Mouse (Mus musculus) frontal cortex, adult 2 months (tissue): ENCODE data around the gene Pabpn1l. TPM values are rescaled to one million over a fixed set of nuclear protein-coding genes. Genes with fewer than 3 reads are reported as not detected.
A peak's percentile ranks its signal among the peaks of the same experiment; 100 is the strongest.
"Not testable (repeated sequence)": the region's sequence is repeated elsewhere in the genome, so short reads cannot be mapped to it uniquely, and the experiment has no call there.

Source experiments
- DNase-seq, 2 experiments: peaks; one replicate each; pipeline ENCODE4 v3.0.0; 2022; ENCODE audit warnings: low spot score in 1 of 2; ENCODE audit errors: extremely low spot score in 1 of 2
- polyA plus RNA-seq: library from polyadenylated mRNA; depleted of rRNA; stranded (reverse); fragments of >200 nt; gene quantifications from 2 replicates; pipeline ENCODE4 v1.2.3, GENCODE M21; 2012; rRNA removed

The Pabpn1l gene
- polyA plus RNA-seq, 1 experiment = not detected

GRCm38 (mm10) chr8:122579196-122579595 lies 43.3 kb downstream of the Pabpn1l start:
- no peak for DNase-seq

DNA sequence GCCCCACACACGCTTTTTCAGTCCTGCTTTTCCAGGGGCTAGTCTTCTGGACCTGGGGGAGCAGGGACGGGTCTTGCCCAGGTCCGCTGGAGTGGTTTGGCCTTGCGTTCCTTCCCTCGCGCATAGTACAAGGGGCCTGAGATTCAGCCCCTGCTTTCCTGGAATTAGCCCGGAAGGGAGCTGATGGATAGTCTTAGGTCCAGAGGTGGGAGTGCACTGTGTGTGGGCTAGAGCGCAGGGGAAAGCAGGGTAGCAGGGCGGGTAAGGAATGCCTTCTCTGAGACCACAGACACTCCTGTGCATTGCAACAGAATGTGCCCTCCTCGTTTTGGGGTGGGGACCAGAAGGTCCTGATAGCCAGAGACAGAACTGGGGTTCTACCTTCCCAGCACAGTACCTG lies 45.4 kb downstream of the Pabpn1l start:
- DNase-seq = no peak

- peak; percentile 90 to 94 for DNase-seq
Measured at GRCm38 (mm10) chr8:122576648-122577022, 45.9 kb downstream of the Pabpn1l start, which contains the start of gene Aprt. Aprt (minus strand) TSS chr8:122576909.

DNA sequence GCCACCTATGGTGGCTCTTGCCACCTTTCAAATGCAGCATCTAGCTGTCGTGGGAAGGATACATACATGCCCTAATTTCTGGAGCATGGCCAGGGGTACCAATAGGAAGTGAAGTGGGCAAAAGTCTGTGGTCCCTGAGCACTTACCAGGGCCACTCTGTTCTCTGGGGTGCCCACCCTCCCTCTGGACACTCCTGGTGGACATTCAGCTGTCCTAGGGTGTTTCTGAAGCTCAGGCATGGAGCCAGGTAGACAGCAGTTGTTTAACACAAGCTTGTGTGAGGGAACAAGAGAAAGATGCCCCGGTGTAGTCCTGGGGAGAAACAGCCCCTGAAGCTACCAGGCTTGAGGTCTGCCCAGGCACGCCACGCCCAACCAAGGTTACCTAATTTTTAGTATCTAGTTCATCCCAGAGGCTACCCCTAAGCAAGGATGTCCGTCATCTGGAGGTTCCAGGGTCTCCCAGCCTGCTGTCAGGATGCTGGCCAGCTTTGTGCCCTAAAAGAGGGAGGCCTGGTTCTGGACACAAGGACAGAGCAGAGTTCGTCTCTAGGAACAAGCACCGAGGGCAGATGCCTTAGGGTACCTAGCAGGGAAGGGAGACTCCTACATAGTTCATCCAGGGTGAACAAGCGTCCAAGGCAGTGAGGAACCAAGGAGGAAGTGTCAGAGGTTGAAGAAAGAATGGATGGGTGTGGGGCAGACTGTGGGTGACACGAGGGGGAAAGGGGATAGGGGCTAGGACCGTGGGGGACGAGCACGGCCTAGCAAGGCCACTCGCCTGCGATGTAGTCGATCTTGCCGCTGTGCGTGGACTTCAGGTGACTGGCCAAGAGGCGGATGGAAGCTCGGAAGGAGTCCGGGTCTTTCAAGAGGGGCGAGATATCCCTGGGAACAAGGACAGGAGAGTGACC lies 46.5 kb downstream of the Pabpn1l start:
- peak in 1 of 2 experiments; percentile 28 for DNase-seq

GRCm38 (mm10) chr8:122575286-122575685 lies 47.3 kb downstream of the Pabpn1l start:
- no peak for DNase-seq

DNA sequence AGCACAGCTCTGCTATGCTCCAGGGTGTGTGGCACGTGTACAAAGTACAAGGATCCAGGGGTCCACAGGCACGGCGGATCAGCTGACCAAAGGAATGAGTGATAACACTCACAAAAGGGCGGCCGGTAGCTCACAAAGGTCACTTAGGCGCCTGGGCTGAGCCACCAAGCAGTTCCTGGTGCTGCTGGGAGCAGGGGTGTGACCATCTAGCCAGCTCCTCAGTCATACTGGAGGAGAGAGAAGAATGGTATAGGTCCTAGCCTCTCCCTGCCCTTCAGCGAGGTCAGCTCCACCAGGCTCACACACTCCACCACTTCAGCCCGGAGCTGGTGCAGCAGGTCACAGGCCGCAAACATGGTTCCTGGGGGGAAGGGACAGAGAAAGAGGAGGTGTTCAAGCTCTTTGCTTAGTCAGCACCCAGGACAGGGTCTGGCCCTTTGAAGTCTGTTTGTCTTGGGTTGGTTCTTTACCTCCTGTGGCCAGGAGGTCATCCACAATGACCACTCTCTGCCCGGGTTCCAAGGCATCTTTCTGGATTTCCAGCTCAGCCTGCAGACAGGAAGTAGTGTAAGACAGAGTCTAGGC lies 47.8 kb downstream of the Pabpn1l start:
- DNase-seq = no peak

DNA sequence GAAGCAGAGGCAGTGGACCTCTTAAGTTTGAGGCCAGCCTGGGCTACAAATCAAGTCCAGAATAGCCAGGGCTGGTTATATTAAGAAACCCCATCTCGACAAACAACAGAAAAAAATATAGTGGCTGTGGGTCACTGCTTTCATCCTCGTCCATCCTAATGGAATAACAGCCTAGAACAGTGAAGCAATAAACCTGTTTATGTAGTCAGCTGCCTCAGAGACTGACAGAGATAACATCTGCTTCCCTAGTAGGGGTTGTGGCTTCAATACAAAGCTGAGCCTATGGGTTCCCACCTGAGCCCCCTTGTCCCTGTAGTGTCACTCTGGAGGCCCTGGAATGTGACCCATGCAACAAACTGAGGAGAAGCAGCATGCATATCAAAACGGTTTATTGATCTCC lies 48.3 kb downstream of the Pabpn1l start:
- no peak for DNase-seq

- DNase-seq = no peak
Measured at GRCm38 (mm10) chr8:122573577-122573976, 49.0 kb downstream of the Pabpn1l start.

DNA sequence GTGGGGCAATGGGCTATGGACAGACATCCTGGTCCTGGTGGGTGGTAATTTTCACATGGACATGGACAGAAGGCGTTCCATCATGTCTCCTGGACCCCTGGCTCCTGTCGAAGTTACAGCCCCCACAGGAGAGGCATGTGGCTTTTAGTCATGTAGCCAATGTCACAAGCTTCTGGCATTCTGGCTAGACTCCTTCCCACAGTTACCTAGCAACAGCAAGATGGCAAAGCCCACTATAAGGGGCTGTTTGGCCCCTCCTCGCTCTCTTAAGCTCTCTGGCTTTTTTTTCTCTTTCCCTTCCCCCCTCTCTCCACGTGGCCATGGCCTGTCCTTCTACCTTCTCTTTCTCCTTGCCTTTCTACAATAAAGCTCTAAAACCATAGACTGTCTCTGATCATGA lies 49.4 kb downstream of the Pabpn1l start:
- DNase-seq = not testable (repeated sequence)

GRCm38 (mm10) chr8:122572751-122573150 lies 49.8 kb downstream of the Pabpn1l start:
- DNase-seq = no peak

- no peak for DNase-seq
Measured at GRCm38 (mm10) chr8:122571750-122572267, 50.7 kb downstream of the Pabpn1l start.

DNA sequence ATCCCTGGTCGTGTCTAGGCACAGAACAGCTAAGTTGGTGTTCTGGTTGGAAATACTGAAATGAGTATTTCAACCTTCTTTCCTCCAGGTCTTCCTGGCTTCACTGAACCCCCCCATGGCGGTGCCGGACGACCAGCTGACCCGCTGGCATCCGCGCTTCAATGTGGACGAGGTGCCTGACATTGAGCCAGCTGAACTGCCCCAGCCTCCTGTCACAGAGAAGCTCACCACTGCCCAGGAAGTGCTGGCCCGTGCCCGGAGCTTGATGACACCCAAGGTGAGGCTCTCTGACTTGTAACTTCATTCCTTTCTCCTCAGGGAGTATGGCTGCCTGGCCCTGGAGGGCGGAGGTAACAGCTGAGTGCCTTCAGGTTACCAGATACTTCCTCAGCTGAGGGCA lies 51.4 kb downstream of the Pabpn1l start:
- DNase-seq = no peak

DNA sequence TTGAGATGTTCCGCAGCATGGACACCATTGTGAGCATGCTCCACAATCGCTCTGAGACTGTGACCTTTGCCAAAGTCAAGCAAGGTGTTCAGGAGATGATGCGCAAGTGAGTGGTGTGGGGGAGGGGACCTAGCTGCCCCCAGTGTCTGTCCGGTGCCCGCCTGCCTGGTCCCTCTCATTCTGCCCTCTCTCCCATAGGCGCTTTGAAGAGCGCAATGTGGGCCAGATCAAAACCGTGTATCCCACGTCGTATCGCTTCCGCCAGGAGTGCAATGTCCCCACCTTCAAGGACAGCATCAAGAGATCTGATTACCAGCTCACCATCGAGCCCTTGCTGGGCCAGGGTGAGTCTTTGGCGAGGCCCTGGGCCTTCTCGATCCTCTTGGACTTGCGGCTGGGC lies 52.5 kb downstream of the Pabpn1l start:
- DNase-seq = no peak

Other genes starting within 250 kb of the Pabpn1l start
- gene Zc3h18, start 246.1 kb downstream of the Pabpn1l start, polyA plus RNA-seq = 35.1 and 36.1 TPM in 2 replicates
- gene Il17c, start 200.7 kb downstream of the Pabpn1l start, polyA plus RNA-seq = 0.46 and 1.0 TPM in 2 replicates
- gene Cyba, start 189.8 kb downstream of the Pabpn1l start, polyA plus RNA-seq = 19.4 and 21.5 TPM in 2 replicates
- gene Mvd, start 179.3 kb downstream of the Pabpn1l start, polyA plus RNA-seq = 31.2 and 35.9 TPM in 2 replicates
- 0.22 and 0.57 TPM in 2 replicates for gene Snai3, start 162.0 kb downstream of the Pabpn1l start, polyA plus RNA-seq
- gene Rnf166, start 146.7 kb downstream of the Pabpn1l start, polyA plus RNA-seq = 62.3 and 86.3 TPM in 2 replicates
- 40.2 and 51.2 TPM in 2 replicates for gene Ctu2, start 146.6 kb downstream of the Pabpn1l start, polyA plus RNA-seq
- 7.4 and 9.1 TPM in 2 replicates for gene Piezo1, start 71.4 kb downstream of the Pabpn1l start, polyA plus RNA-seq
- 2.4 and 2.5 TPM in 2 replicates for gene Cdt1, start 54.7 kb downstream of the Pabpn1l start, polyA plus RNA-seq
- 66.0 and 67.4 TPM in 2 replicates for gene Aprt, start 45.8 kb downstream of the Pabpn1l start, polyA plus RNA-seq
- gene Galns, start 11.3 kb downstream of the Pabpn1l start, polyA plus RNA-seq = 9.4 and 9.5 TPM in 2 replicates
- 130 and 153 TPM in 2 replicates for gene Trappc2l, start 11.1 kb downstream of the Pabpn1l start, polyA plus RNA-seq
- 7.7 and 8.6 TPM in 2 replicates for gene Cbfa2t3, start 76.4 kb upstream of the Pabpn1l start, polyA plus RNA-seq
- gene Acsf3, start 152.7 kb upstream of the Pabpn1l start, polyA plus RNA-seq = 21.0 and 21.1 TPM in 2 replicates
- gene Cdh15, start 225.2 kb upstream of the Pabpn1l start, polyA plus RNA-seq = 1.1 and 1.6 TPM in 2 replicates